Mouse (Mus musculus): ENCODE data around the gene Cbx4. TPM values are rescaled to one million over a fixed set of nuclear protein-coding genes. Genes with fewer than 3 reads are reported as not detected.

Gene Cbx4
- total RNA-seq, 2 experiments from 2014 or later = 10.4 to 10.7 TPM

GRCm38 (mm10) chr11:119043761-119044550 lies 42.1 kb downstream of the Cbx4 start:
- no peak for DNase-seq (ENCODE audit: low spot score in 2 of 2)

DNA sequence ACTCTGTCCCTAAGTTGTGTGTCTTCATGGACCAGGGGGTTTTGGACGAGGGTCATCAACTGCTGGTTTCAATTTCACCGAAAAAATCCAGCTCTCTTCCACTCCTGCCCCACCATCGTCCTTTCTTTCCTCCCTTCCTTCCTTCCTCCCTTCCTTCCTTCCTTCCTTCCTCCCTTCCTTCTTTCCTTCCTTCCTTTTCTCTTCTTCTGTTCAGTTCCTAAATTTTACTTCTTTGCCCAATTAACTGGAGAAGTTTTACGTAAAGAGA lies 42.8 kb downstream of the Cbx4 start:
- DNase-seq (ENCODE audit: low spot score in 2 of 2) = no peak

GRCm38 (mm10) chr11:119042466-119043272 lies 43.4 kb downstream of the Cbx4 start:
- no peak for DNase-seq (ENCODE audit: low spot score in 2 of 2)

GRCm38 (mm10) chr11:119041750-119042465 lies 44.1 kb downstream of the Cbx4 start:
- DNase-seq (ENCODE audit: low spot score in 2 of 2) = no peak

DNA sequence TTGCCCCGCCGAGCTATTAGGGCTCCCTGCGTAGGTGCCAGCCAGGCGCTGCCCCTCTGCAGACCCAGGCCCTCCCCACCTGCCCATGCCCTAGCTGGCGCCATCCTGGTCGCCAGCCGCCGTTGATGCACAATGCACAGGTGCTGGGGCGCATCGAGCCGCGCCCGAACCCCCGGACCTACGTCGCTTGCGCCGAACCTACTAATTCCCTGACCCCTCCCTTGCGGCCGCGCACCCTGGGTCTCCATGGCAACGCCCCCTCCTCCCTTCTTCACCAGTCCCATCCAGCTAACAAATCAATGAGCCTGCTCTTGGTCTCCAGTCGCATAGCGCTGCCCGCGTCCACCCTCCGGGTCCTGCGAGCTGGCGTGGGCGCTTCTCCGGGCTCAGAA lies 44.7 kb downstream of the Cbx4 start:
- DNase-seq (ENCODE audit: low spot score in 2 of 2) = no peak

DNA sequence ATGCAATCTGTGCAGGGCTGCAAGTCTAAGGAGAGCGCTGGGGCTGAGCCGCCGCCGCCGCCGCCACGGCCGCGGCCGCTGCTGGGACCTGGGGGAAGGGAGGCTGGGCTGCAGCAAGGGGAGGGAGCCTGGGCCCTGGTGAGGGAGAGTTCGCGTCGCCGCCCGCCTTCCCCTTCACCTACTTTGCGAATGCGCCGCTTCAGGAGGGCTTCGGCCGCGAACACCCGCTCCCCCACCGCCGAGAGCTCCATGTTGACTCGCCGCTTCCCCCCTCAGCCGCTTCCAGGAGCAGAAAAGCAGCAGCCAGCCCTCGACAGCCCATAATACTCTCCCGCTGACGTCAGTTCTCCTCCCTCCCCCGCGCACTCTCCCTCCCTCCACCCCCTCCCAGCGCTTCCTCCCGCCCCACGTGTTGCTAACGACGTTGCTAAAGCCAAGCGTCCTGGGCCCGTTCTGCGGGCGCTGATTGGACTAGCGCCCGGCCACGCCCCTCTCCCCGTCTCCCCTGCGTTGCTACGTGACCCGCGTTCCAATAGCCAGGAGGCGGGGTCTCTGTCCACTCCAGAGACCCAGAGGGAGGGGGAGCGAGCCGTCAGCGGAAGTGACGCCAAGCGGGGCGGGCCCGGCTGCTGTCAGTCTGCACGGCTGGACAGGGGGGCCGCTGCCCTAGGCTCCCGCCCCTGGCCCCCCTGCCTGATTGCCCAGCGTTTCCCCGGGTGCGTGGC lies 45.3 kb downstream of the Cbx4 start, which contains the start of gene Cbx8:
Gene Cbx8 (minus strand): TSS at position 370 of the 725 bp plus-strand sequence.
- DNase-seq (ENCODE audit: low spot score in 2 of 2) = peak; percentile 97 to 99

GRCm38 (mm10) chr11:119039732-119040512 lies 46.1 kb downstream of the Cbx4 start:
- no peak for DNase-seq (ENCODE audit: low spot score in 2 of 2)

DNA sequence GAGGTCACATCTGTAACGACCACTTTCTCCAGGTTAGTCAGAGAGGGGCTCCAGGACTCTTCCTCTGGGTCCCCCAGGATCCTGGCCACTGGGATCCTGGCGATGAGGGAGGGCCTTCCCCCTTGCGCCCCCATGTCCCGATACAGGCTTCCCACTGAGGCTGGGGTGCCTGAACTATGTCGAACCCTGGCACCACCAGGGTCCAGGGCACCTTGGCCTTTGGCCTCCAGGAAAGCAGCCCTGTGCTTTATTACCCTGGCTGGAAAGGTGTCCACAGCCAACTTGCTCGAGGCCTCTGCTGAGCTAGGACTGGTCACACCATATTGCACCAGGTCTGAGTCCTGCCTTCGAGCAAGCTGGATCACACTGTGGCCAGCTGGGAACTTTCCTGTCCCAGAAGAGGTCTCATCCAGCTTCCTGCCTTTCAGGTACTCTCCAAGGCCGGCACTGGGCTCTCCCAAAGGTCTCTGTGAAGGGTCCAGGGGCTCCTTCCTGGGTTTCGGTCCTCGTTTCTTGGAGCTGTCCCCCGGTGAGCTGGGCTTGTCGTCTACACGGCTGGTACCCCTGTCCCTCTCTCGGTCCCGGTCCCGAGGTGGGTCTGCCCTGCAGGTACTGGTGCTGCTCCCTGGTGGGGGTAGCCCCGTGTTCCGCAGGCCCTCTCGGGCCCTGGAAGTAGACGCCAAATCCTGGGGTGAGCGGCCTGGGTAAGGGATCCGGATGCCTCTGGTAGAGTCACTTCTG lies 47.1 kb downstream of the Cbx4 start:
- no peak for DNase-seq (ENCODE audit: low spot score in 2 of 2)

DNA sequence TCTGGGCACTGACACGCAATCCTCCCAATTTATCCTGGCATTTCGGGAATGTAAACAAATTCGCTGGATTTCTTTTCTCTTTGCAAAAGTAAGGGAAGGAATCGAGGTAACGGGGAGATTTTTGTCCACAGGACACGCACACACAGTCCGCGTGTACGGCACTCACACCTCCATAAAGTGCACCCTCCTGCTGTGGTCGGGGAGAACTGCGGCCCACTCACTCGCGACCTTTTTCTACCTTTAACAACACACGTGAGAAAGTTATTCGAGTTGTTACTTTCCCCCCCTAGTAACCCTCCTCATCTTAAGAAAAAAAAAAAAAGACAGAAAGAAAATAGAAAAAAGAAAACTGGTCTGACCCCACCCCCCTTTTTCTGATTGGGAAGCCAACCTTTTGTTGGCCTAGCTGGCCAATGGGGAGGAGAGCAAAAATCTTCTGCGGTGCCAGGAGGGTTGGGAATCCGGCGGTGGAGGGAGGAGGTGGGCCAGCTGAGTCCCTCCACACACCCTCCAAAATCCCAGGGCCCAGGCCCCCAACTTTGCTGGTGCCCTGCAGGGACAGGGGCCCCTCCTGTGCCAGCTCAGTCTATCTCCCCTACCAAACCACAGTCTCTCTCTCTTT lies 48.1 kb downstream of the Cbx4 start:
- DNase-seq (ENCODE audit: low spot score in 2 of 2) = no peak

DNA sequence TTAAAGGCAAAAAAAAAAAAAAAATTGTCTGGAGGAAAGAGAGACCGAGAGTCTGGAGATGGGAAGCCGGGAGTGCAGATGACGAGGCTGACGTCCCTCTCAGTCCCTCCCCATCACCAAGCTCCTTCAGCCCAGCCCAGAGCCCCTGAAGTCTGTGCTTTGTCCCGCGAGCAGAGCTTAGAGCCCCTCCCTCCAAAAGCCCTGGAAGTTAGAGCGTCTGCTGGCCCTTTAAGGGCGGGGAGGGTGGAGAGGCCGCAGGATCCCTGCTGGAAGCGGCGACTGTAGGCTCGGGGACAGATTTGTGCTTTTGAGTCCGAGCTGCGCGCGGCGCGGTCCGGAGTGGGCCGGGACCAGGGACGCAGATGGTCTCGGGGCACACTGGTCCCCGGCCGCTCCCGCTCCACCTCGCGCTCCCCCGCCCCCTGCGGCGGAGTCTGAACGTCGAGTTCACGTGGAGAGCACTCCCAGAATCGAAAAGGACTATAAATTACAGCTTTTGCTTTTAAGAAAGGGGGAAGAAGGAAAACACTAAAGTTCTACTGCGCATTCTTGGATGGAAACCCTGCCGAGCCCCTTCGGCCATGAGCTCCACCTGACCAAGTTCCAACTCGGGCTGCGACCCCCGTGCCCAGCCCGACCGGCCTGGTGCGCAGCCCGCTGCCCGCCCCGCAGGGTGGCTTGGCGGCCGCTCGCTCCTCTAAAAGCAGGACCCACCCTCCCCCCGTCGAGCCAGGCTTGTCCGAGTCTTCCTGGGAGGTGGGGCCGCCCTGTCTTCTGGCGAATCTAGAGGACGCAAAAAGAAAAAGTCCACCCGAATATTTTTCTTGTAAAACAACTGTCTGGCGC lies 48.9 kb downstream of the Cbx4 start:
- no peak for DNase-seq (ENCODE audit: low spot score in 2 of 2)

- no peak for DNase-seq (ENCODE audit: low spot score in 2 of 2)
Measured at GRCm38 (mm10) chr11:119036447-119036846, 49.6 kb downstream of the Cbx4 start.

DNA sequence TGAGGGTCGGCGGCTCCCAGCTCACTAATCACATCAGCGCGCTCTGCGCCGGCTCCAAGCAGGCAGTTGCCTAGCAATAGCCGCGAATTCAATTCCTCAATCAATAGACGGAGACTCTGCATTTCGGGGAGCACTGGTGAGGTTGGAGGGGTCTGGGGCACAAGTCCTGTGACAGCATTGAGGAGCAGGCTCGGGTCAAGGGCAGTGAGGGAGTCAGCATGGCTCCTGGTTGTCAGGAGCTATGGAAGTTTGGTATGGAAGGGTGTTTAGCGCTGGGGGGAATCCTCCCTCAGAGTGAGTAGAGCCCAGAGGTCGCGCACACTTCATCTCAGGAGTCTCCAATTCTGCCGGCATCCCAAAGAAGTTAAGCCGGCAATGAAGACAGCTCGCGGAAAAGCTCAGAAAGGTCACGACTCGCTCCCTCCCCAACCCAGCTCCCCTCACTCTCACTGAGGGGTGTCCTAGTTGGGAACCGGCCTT lies 50.3 kb downstream of the Cbx4 start:
- DNase-seq (ENCODE audit: low spot score in 2 of 2) = no peak

- DNase-seq (ENCODE audit: low spot score in 2 of 2) = no peak
Measured at GRCm38 (mm10) chr11:119035094-119035685, 50.8 kb downstream of the Cbx4 start.

DNA sequence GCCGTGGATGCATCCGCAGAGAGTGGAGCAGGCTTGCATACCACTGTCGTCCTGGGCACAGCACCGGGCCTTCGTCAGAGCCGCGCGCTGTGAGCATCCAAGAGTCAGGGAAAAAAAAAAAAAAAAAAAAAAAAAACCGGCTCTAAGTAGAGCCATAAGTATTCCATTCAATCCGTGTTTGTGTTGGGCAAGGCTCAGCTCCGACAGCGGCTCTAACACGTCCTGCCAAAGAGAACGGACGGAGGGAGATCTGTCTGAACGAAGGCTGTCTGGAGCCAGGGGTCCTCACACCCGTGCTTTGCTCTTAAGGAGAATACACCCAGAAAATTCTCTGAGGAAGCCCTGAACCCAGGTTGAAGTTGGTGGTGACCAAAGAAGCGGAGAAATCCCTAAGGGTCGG lies 51.4 kb downstream of the Cbx4 start:
- DNase-seq (ENCODE audit: low spot score in 2 of 2) = no peak

- DNase-seq (ENCODE audit: low spot score in 2 of 2) = peak; percentile 77 to 88
Measured at GRCm38 (mm10) chr11:119033874-119034558, 52.0 kb downstream of the Cbx4 start.

Data from gastrocnemius, postnatal 4 days (tissue).